Mouse (Mus musculus) testis, adult 2 months (tissue): ENCODE measurements around the gene Amfr. TPM values are rescaled to one million over a fixed set of nuclear protein-coding genes. Genes with fewer than 3 reads are reported as not detected.

Experiments used
- H3K27ac ChIP-seq: fragments of 200-500 bp; 2 replicates; pipeline ENCODE4 v1.5.1; 2012; ENCODE audit warnings: low read depth, low read length; ENCODE audit not compliant: control insufficient read depth, insufficient read depth
- H3K27me3 ChIP-seq: fragments of 200-500 bp; 2 replicates; pipeline ENCODE4 v1.6.1; 2012; ENCODE audit warnings: mild to moderate bottlenecking, low read length, moderate library complexity; ENCODE audit not compliant: control insufficient read depth, insufficient read depth
- H3K36me3 ChIP-seq: fragments of 200-500 bp; 2 replicates; pipeline ENCODE4 v1.6.1; 2012; ENCODE audit warnings: mild to moderate bottlenecking, low read length; ENCODE audit not compliant: control insufficient read depth, insufficient read depth
- H3K4me1 ChIP-seq: fragments of 200-500 bp; 2 replicates; pipeline ENCODE4 v1.6.1; 2012; ENCODE audit warnings: low read length; ENCODE audit not compliant: control insufficient read depth, insufficient read depth
- H3K4me3 ChIP-seq: fragments of 200-500 bp; 2 replicates; pipeline ENCODE4 v1.5.1; 2012; ENCODE audit warnings: low read depth, mild to moderate bottlenecking, low read length, moderate library complexity, mixed read lengths; ENCODE audit not compliant: control insufficient read depth
- CTCF ChIP-seq: fragments of 200-500 bp; IDR thresholded peaks from 2 replicates; pipeline ENCODE4 v1.5.1; 2012; ENCODE audit warnings: low read depth, mild to moderate bottlenecking, inconsistent platforms, low read length, moderate library complexity; ENCODE audit not compliant: control insufficient read depth, insufficient read depth, insufficient replicate concordance
- POLR2A ChIP-seq: fragments of 200-500 bp; IDR thresholded peaks from 2 replicates; pipeline ENCODE4 v1.6.1; 2012; ENCODE audit warnings: low read depth, mild to moderate bottlenecking, inconsistent platforms, low read length, moderate library complexity; ENCODE audit not compliant: control insufficient read depth
- polyA plus RNA-seq: library from polyadenylated mRNA; depleted of rRNA; stranded (reverse); fragments of >200 nt; gene quantifications from 2 replicates; pipeline ENCODE4 v1.2.3, GENCODE M21; 2012; rRNA removed

Amfr gene
- polyA plus RNA-seq, 1 experiment = 82.2 TPM

DNA sequence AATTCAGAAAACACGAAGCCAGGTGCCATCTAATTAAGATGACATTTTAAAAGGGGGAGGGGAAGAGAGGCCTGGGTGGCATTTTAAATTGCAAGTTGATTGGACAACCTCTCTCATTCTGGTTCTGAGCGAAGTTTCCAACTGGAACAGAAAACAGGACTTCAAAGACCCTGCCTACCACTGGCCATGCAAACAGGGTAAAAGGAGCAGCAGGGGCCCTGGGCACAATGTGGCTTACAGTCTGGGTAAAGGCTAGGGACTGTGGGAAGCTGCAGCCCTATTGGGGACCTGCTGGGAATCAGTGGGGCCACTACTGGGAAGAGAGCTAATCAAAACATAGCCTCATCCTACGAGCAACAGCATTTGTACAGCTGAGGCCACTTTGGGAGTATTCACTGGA lies 87.1 kb downstream of the Amfr start:
- no peaks in the 10 kb centered on the region for H3K27me3 ChIP-seq
- no peaks in the 10 kb centered on the region; the same call in 1 of the 2 replicates for H3K4me1 ChIP-seq
- H3K4me3 ChIP-seq = no peak overlapping the region
- no peak overlapping the region for H3K27ac ChIP-seq
- H3K36me3 ChIP-seq = no peaks in the 10 kb centered on the region
- no peak for TF ChIP-seq POLR2A
- TF ChIP-seq CTCF = no peak

DNA sequence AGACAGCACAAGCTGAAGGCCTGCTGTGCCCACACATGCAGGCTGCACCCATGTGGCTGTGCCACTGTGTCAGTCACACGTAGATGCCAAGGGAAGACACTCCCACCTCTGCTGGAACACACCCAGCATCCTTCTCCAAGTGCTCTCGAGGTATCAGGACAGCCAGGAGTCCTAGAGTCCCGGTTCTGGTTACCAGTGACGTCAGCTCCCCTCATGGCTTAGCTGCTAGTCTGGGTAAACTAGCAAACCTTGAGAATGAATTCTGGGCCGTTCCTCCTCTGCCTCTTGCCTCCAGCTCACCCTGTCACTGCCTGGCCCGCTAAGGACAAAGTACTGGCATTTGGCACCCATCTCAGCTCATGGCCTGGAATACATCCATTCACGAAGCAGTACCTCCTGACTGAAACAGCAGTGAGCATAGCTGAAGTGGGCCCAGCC lies 88.7 kb downstream of the Amfr start:
- no peak overlapping the region for H3K27ac ChIP-seq
- no peak overlapping the region for H3K4me3 ChIP-seq
- TF ChIP-seq POLR2A (no peak), CTCF (no peak)
- H3K4me1 ChIP-seq = no peaks in the 10 kb centered on the region; the same call in 1 of the 2 replicates
- no peaks in the 10 kb centered on the region for H3K27me3 ChIP-seq
- H3K36me3 ChIP-seq = no peaks in the 10 kb centered on the region

Other genes with a start within 250 kb of the Amfr start
- 27.0 and 28.4 TPM in 2 replicates for gene Gnao1, start 202.9 kb downstream of the Amfr start, polyA plus RNA-seq
- gene Nudt21, start 24.2 kb upstream of the Amfr start, polyA plus RNA-seq = 35.1 and 53.0 TPM in 2 replicates
- gene Ogfod1, start 24.4 kb upstream of the Amfr start, polyA plus RNA-seq = 5.3 and 8.3 TPM in 2 replicates
- 38.0 and 39.9 TPM in 2 replicates for gene Bbs2, start 86.1 kb upstream of the Amfr start, polyA plus RNA-seq
- not detected in 2 replicates for gene Mt4, start 124.4 kb upstream of the Amfr start, polyA plus RNA-seq
- gene Mt3, start 139.8 kb upstream of the Amfr start, polyA plus RNA-seq = 6.3 and 9.4 TPM in 2 replicates
- 232 and 277 TPM in 2 replicates for gene Mt2, start 159.8 kb upstream of the Amfr start, polyA plus RNA-seq
- 1,753 and 1,911 TPM in 2 replicates for gene Mt1, start 166.2 kb upstream of the Amfr start, polyA plus RNA-seq
- 24.9 and 27.1 TPM in 2 replicates for gene Nup93, start 201.7 kb upstream of the Amfr start, polyA plus RNA-seq